Mouse (Mus musculus): ENCODE data around the gene Adamts6. TPM values are rescaled to one million over a fixed set of nuclear protein-coding genes. Genes with fewer than 3 reads are reported as not detected.

Adamts6 gene
- total and polyA plus RNA-seq, 2 experiments from 2014 or later, result 0.38 to 4.6 TPM

GRCm38 (mm10) chr13:104507671-104508070, 220.0 kb downstream of the Adamts6 start:
- WGBS, result 92% methylated on average over 6 of the region's 6 CpGs

GRCm38 (mm10) chr13:104509561-104510493, 222.2 kb downstream of the Adamts6 start:
- 76% methylated on average over 26 of the region's 26 CpGs for WGBS
- H3K4me1 ChIP-seq (ENCODE audit: insufficient read depth, low read length), result no peaks in the 10 kb centered on the region
- no peak overlapping the region for H3K4me2 ChIP-seq (ENCODE audit: low read depth, low read length, poor library complexity, severe bottlenecking)
- TF ChIP-seq CTCF (IDR thresholded peaks at IDR 0.05), result no peak
- H3K27ac ChIP-seq (ENCODE audit: low read depth, low read length), result no peak overlapping the region
- H3K9me3 ChIP-seq (ENCODE audit: low read length), result no peaks in the 10 kb centered on the region
- H3K36me3 ChIP-seq (ENCODE audit: insufficient read depth, low read length), result no peaks in the 10 kb centered on the region
- H3K27me3 ChIP-seq (ENCODE audit: insufficient read depth, low read length), result no peaks in the 10 kb centered on the region
- peak; percentile 36 for ATAC-seq (ENCODE audit: low FRiP score)
- no peak overlapping the region for H3K4me3 ChIP-seq (ENCODE audit: low read depth, low read length)
- peak; percentile 50 for DNase-seq (ENCODE audit: low spot score)
- no peak overlapping the region for H3K9ac ChIP-seq (replicated peaks; ENCODE audit: low read length, poor library complexity, severe bottlenecking)

More at GRCm38 (mm10) chr13:104507671-104508070, 220.0 kb downstream of the Adamts6 start:
- Histone ChIP-seq H3K27ac (ENCODE audit: low read depth, low read length) (no peak overlapping the region), H3K4me2 (ENCODE audit: low read depth, low read length, poor library complexity, severe bottlenecking) (no peak overlapping the region), H3K4me3 (ENCODE audit: low read depth, low read length) (no peak overlapping the region), H3K36me3 (ENCODE audit: insufficient read depth, low read length) (no peaks in the 10 kb centered on the region), H3K9me3 (ENCODE audit: low read length) (no peaks in the 10 kb centered on the region), H3K4me1 (ENCODE audit: insufficient read depth, low read length) (no peaks in the 10 kb centered on the region), H3K9ac (replicated peaks; ENCODE audit: low read length, poor library complexity, severe bottlenecking) (no peak overlapping the region), H3K27me3 (ENCODE audit: insufficient read depth, low read length) (no peaks in the 10 kb centered on the region)
- TF ChIP-seq CTCF (IDR thresholded peaks at IDR 0.05), result no peak
- ATAC-seq (ENCODE audit: low FRiP score) (no peak), DNase-seq (ENCODE audit: low spot score) (no peak)

DNA sequence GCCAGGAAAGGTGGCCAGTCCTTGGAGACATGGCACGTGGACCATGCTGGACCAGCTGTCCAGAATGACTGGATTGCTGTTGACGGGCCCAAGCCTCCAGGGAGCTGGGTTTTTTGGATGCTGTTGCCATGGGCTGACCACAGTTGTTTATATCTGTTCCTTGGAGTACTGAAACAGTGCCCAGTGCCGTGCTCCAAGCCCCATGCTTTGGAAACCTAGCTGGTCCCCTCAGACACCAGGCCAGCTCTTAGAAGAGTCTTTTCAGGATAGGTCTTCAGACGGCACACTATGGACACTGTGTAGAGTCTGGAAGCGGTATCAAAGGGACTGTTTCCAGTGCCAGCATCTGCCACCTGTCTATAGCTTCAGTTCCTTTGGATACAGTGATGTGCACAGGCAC, 223.1 kb downstream of the Adamts6 start:
- peak; percentile 59; the same call in 1 of the 2 replicates for ATAC-seq (ENCODE audit: low FRiP score)

GRCm38 (mm10) chr13:104515054-104515453, 227.4 kb downstream of the Adamts6 start:
- Histone ChIP-seq H3K27me3 (ENCODE audit: insufficient read depth, low read length) (no peaks in the 10 kb centered on the region), H3K4me1 (ENCODE audit: insufficient read depth, low read length) (no peaks in the 10 kb centered on the region), H3K36me3 (ENCODE audit: insufficient read depth, low read length) (no peaks in the 10 kb centered on the region), H3K9ac (replicated peaks; ENCODE audit: low read length, poor library complexity, severe bottlenecking) (no peak overlapping the region), H3K27ac (ENCODE audit: low read depth, low read length) (no peak overlapping the region), H3K9me3 (ENCODE audit: low read length) (no peaks in the 10 kb centered on the region), H3K4me3 (ENCODE audit: low read depth, low read length) (no peak overlapping the region), H3K4me2 (ENCODE audit: low read depth, low read length, poor library complexity, severe bottlenecking) (no peak overlapping the region)
- ATAC-seq (ENCODE audit: low FRiP score) (no peak), DNase-seq (ENCODE audit: low spot score) (no peak)
- no peak for TF ChIP-seq CTCF (IDR thresholded peaks at IDR 0.05)
- WGBS, result 94% methylated on average over 1 of the region's 1 CpGs

More for the DNA sequence above, 223.1 kb downstream of the Adamts6 start:
- no peak for TF ChIP-seq CTCF (IDR thresholded peaks at IDR 0.05)
- DNase-seq (ENCODE audit: low spot score), result peak; percentile 68
- H3K4me3 ChIP-seq (ENCODE audit: low read depth, low read length), result no peak overlapping the region
- no peaks in the 10 kb centered on the region for H3K27me3 ChIP-seq (ENCODE audit: insufficient read depth, low read length)
- no peaks in the 10 kb centered on the region for H3K36me3 ChIP-seq (ENCODE audit: insufficient read depth, low read length)
- H3K9ac ChIP-seq (replicated peaks; ENCODE audit: low read length, poor library complexity, severe bottlenecking), result no peak overlapping the region
- WGBS, result 82% methylated on average over 5 of the region's 5 CpGs
- H3K4me2 ChIP-seq (ENCODE audit: low read depth, low read length, poor library complexity, severe bottlenecking), result no peak overlapping the region
- no peaks in the 10 kb centered on the region for H3K9me3 ChIP-seq (ENCODE audit: low read length)
- H3K4me1 ChIP-seq (ENCODE audit: insufficient read depth, low read length), result no peaks in the 10 kb centered on the region
- no peak overlapping the region for H3K27ac ChIP-seq (ENCODE audit: low read depth, low read length)

DNA sequence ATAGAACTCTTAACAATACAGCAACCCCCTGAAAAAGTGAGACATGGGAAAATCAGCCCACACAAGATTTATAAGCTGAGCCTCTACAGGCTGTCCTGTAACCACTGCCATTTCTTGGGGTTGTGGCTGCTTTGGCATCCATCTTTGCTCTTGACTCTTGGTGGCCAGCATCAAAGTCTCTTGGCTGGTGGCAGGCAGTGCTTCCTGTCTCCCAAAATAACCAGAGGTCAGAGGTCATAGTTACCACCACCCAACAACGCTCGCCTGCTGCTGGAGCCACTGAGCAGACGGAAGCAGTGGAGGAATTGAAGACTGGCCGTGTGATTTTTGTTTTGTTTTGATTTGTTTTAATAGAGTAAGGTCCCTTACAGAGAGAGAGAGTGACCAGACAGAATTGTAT, 228.5 kb downstream of the Adamts6 start:
- ATAC-seq (ENCODE audit: low FRiP score), result no peak
- DNase-seq (ENCODE audit: low spot score), result no peak
- H3K9ac ChIP-seq (replicated peaks; ENCODE audit: low read length, poor library complexity, severe bottlenecking), result no peak overlapping the region
- no peak for TF ChIP-seq CTCF (IDR thresholded peaks at IDR 0.05)
- no peaks in the 10 kb centered on the region for H3K9me3 ChIP-seq (ENCODE audit: low read length)
- H3K4me3 ChIP-seq (ENCODE audit: low read depth, low read length), result no peak overlapping the region
- no peak overlapping the region for H3K27ac ChIP-seq (ENCODE audit: low read depth, low read length)
- H3K27me3 ChIP-seq (ENCODE audit: insufficient read depth, low read length), result no peaks in the 10 kb centered on the region
- H3K36me3 ChIP-seq (ENCODE audit: insufficient read depth, low read length), result no peaks in the 10 kb centered on the region
- WGBS, result 78% methylated on average over 4 of the region's 4 CpGs
- H3K4me1 ChIP-seq (ENCODE audit: insufficient read depth, low read length), result no peaks in the 10 kb centered on the region
- no peak overlapping the region for H3K4me2 ChIP-seq (ENCODE audit: low read depth, low read length, poor library complexity, severe bottlenecking)

DNA sequence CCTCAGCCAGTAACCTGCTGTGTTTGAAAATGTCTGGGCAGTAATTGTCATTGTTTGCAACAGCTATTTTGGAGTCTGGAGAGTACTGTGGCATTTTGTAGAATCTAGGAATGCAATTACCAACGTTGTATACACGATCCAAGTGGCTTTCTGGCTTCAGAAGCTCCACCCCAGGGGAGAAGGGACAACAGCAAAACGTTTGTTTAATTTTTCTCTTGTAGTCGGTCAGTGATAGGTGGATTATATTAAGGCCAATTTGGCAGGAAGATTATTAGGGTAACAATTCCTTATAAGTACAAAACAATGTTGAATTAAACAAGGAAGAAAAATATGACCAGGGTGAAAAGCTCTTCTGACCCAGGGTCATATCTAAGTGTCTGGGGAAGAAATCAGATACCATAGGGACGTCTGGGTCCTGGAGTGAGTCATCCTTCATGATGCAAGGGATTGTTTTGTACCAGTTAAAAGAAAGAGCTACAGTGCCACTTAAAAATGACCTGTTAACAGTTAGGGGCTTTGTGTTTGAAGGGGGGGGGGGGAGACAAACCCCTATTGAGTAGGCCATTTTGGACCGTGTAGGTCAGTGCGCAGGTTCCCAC, 229.2 kb downstream of the Adamts6 start:
- Histone ChIP-seq H3K36me3 (ENCODE audit: insufficient read depth, low read length) (no peaks in the 10 kb centered on the region), H3K4me1 (ENCODE audit: insufficient read depth, low read length) (no peaks in the 10 kb centered on the region), H3K4me2 (ENCODE audit: low read depth, low read length, poor library complexity, severe bottlenecking) (no peak overlapping the region), H3K27me3 (ENCODE audit: insufficient read depth, low read length) (no peaks in the 10 kb centered on the region), H3K4me3 (ENCODE audit: low read depth, low read length) (no peak overlapping the region), H3K27ac (ENCODE audit: low read depth, low read length) (no peak overlapping the region), H3K9ac (replicated peaks; ENCODE audit: low read length, poor library complexity, severe bottlenecking) (no peak overlapping the region), H3K9me3 (ENCODE audit: low read length) (no peaks in the 10 kb centered on the region)
- ATAC-seq (ENCODE audit: low FRiP score) (no peak), DNase-seq (ENCODE audit: low spot score) (no peak)
- WGBS, result 80% methylated on average over 7 of the region's 7 CpGs
- TF ChIP-seq CTCF (IDR thresholded peaks at IDR 0.05), result no peak

Measured in midbrain, postnatal 0 days (tissue).